Mouse (Mus musculus): Measurements from ENCODE around the gene Igfbp6. TPM values are rescaled to one million over a fixed set of nuclear protein-coding genes. Genes with fewer than 3 reads are reported as not detected.

Gene Igfbp6
- not detected for total RNA-seq (2023)

GRCm38 (mm10) chr15:102144274-102144711 is at the start of gene Igfbp6:
Gene Igfbp6 (plus strand): TSS chr15:102144362.

DNA sequence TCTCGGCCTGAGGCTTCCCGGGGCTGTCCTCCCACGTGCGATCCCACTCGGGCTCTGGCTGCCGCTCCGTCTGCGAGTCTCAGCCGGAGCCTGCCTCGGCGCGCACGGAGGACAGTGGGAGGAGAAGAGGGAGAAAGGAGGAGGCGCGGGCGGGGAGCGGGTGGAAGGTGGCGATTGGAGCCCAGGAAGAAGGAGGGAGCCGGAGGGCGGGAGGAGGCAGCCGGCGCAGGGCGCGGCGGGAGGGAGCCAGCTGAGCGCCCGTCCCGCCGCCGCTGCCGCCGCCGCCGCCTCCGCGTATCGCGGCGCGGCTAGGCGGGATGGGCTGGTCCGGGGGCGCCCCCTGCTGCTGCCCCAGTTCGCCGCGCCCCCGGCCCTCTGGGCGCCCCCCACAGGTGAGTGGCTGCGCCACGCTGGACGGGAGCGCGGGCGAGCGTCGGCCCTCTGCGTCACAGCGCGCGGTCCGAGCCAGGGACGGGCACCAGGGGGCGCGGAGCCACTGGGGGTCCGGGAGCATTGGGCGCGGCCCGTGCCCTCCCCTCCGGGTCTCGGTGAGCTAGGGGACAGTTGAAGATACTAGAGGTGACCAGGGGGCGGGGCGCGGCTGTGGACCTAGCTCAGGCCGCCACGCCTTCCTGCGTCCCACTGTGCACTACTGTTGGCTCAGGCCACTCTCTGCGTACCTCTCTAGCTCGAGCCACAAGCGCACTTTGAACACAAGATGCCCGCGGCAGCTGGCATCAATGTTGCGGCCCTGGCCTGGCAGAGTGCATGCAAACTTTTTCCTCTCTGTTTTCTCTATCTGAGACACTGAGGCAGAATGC is 43.8 kb upstream of the Igfbp6 start, which contains the start of gene Tns2:
Tns2 (plus strand) TSS at position 253 of the 821 bp plus-strand sequence.

GRCm38 (mm10) chr15:102136129-102136758 is 7.9 kb upstream of the Igfbp6 start, which contains the start of gene Spryd3:
Gene Spryd3 (minus strand): TSS chr15:102136234.

GRCm38 (mm10) chr15:102150301-102151135 is 6.4 kb downstream of the Igfbp6 start, which contains the start of gene Soat2:
Gene Soat2 (plus strand): TSS chr15:102150526.

Other genes starting within 250 kb of the Igfbp6 start
- gene Krt4, start 219.6 kb upstream of the Igfbp6 start, total RNA-seq (2023), result not detected
- not detected for gene Krt79, start 204.0 kb upstream of the Igfbp6 start, total RNA-seq (2023)
- gene Krt78, start 190.1 kb upstream of the Igfbp6 start, total RNA-seq (2023), result not detected
- not detected for gene Krt8, start 139.9 kb upstream of the Igfbp6 start, total RNA-seq (2023)
- not detected for gene Krt18, start 116.2 kb upstream of the Igfbp6 start, total RNA-seq (2023)
- 100 to 1,000 TPM; 241 to 248 TPM for gene Eif4b, start 70.6 kb upstream of the Igfbp6 start, total RNA-seq (2023)
- gene Tns2, start 43.9 kb upstream of the Igfbp6 start, total RNA-seq (2023), result under 1 TPM; 0.15 to 0.77 TPM
- 10 to 100 TPM; 37.2 to 42.0 TPM for gene Spryd3, start 8.1 kb upstream of the Igfbp6 start, total RNA-seq (2023)
- gene Soat2, start 6.2 kb downstream of the Igfbp6 start, total RNA-seq (2023), result under 1 TPM; 0.41 to 0.50 TPM
- 100 to 1,000 TPM; 146 to 149 TPM for gene Zfp740, start 58.9 kb downstream of the Igfbp6 start, total RNA-seq (2023)
- gene Csad, start 60.4 kb downstream of the Igfbp6 start, total RNA-seq (2023), result 10 to 100 TPM; 23.3 to 26.4 TPM
- gene Itgb7, start 87.6 kb downstream of the Igfbp6 start, total RNA-seq (2023), result 100 to 1,000 TPM; 229 to 246 TPM
- under 1 TPM in 1 of 2 experiments, not detected in 1; 0.38 TPM for gene Rarg, start 113.2 kb downstream of the Igfbp6 start, total RNA-seq (2023)
- gene Gm9918, start 126.2 kb downstream of the Igfbp6 start, total RNA-seq (2023), result not detected
- gene Mfsd5, start 135.1 kb downstream of the Igfbp6 start, total RNA-seq (2023), result 10 to 100 TPM; 28.8 to 32.5 TPM
- gene Espl1, start 151.9 kb downstream of the Igfbp6 start, total RNA-seq (2023), result 1 to 10 TPM in 1 of 2 experiments, under 1 TPM in 1; 0.93 to 1.3 TPM
- 100 to 1,000 TPM; 526 to 540 TPM for gene Pfdn5, start 181.8 kb downstream of the Igfbp6 start, total RNA-seq (2023)
- gene Myg1, start 187.3 kb downstream of the Igfbp6 start, total RNA-seq (2023), result 10 to 100 TPM; 70.1 to 72.8 TPM
- 10 to 100 TPM; 60.7 to 62.9 TPM for gene Aaas, start 206.4 kb downstream of the Igfbp6 start, total RNA-seq (2023)
- not detected for gene Sp7, start 222.8 kb downstream of the Igfbp6 start, total RNA-seq (2023)

All from B cell, adult 67 days (primary cell).